Mouse (Mus musculus) olfactory bulb, adult 2 months (tissue): ENCODE data around the gene Dlgap1.

Experiments
- CTCF ChIP-seq: fragments of 200-500 bp; IDR thresholded peaks from 2 replicates; pipeline ENCODE4 v1.5.1; 2012; ENCODE audit warnings: low read depth, mild to moderate bottlenecking, low read length, moderate library complexity; ENCODE audit not compliant: insufficient read depth
- POLR2A ChIP-seq: fragments of 200-500 bp; IDR thresholded peaks from 2 replicates; pipeline ENCODE4 v1.6.1; 2012; ENCODE audit warnings: mild to moderate bottlenecking, low read depth, low read length, moderate library complexity; ENCODE audit not compliant: insufficient read depth

DNA sequence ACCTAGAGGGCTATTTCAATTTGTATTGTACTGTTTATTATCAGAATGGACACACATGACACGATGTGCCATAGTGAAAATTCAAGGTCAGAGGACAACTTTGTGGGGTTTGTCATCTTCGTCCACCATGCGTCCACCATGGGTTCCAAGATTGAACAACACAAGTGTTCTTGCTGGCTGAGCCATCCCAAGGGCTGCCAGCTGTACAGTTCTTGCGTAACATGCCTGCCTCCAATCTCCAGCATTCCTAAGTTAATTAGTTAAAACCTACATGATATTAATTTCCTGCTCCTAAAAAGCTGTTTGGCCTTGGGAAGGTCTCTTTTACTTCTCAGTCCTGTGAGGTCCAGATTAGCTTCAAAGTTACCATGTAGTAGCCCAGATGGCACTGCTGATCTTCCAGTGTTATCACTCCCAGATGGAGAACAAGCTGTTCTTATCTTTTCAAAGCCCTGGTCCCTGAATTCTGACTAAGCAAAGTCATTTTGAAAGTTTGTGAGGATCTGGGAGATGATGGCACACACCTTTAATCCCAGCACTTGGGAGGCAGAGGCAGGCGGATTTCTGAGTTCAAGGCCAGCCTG lies 775.8 kb downstream of the Dlgap1 start:
- TF ChIP-seq CTCF = no peak
- TF ChIP-seq POLR2A = no peak
